Mouse (Mus musculus): ENCODE data around the gene Ptpn6.

Ptpn6 gene

DNA sequence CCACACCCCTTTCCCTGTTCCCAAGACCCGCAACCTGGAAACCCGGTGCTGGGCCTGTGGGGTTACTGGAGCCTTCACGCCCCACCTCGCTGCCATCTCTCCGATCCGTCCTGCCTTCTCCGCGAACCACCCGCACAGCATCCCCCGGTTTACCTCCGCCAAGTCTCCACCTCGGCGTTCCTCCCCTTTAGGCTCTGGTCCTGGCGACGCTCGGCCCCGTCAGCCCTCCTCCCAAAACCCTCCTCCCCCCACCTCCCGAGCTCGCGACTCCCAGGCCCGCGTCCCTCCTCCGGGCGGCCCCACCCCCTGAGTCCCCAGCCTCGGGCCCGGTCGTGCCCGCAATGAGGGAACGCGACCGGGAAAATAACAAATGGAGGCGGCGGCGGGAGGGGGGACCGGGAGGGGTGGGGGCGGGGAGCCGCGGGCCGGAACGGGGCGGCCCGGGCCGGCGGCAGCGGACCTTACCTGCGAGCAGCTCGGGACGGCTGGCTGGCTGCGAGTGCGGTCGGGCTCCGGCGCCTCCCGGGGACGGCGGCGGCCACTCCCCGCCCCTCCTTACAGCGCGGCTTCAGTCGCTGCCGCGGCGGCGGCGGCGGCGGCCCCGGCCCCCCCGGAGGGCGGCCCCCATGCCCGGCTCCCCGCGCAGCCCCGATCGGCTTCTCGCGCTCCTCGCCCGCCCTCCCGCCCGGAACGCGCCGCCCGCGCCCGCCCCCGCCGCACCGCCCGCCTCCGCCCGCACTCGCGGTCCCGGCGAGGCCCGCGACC, 17.5 kb upstream of the Ptpn6 start, which contains the start of the genes Gm45234 and Atn1:
TSS of gene Gm45234 (minus strand) at position 191 of the 765 bp plus-strand sequence.
TSS of gene Atn1 (minus strand) at position 694 of the 765 bp plus-strand sequence.
- 1% methylated on average over 77 of the region's 100 CpGs for WGBS

DNA sequence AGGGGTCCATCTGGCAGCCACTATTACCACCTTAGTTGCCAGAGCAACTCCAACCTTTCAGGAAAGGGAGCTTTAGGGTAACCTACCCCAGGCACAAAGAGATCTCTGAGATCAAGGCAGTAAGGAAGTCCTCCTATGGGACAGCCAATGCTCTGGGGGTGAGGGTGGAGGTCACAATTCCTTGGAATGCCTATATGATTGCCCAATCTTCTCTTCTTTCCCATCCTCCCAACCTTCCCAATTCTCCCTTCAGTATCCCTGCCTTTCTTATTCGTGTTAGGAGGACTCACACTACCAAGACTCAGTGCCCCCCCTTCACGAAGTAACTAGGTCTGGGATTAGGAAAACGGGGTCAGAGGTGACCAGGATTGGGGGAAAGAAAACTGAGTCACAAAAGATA, 16.8 kb upstream of the Ptpn6 start:
- WGBS = 10% methylated on average over 3 of the region's 3 CpGs

GRCm38 (mm10) chr6:124753861-124754260, 15.3 kb upstream of the Ptpn6 start:
- 82% methylated on average over 2 of the region's 2 CpGs for whole genome bisulfite sequencing

DNA sequence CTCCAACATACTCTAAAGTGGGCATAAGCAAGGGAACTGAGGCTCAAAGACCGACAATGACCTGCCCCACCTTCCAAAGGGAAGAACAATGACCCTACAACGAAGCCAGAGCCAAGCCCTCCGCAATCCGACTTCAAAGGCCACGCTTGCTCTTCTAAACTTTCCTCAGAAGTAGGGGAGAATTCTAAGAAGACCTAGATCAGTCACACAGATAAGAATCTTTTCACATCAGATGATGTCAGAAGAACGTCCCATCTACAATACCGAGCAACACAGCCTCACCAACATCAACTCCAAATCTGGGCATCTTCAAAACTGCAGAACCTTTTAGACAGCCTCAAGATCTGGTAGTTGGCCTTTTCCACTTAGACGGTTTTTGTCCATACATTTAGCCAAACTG, 11.9 kb upstream of the Ptpn6 start:
- 69% methylated on average over 8 of the region's 8 CpGs for WGBS

GRCm38 (mm10) chr6:124746654-124747632, 8.4 kb upstream of the Ptpn6 start:
- 72% methylated on average over 7 of the region's 7 CpGs for WGBS

DNA sequence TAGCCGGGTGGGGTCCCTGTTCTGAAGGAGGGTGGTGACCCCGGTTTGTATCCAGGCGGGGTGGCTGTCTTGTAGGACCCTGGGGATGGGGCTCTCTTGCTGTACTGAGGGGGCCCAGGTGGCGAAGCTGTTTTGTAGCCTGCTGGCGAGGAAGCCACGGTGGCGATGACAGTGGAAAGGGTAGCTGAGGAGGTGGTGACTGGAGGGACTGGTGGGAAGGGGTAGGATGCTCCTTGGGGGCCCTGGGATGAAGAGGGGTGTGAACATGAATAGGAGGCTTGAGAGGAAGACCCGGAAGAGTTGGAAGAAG, 7.7 kb upstream of the Ptpn6 start:
- WGBS = 12% methylated on average over 8 of the region's 8 CpGs

- 2% methylated on average over 82 of the region's 85 CpGs for WGBS
These were observed 7.2 kb upstream of the Ptpn6 start for GRCm38 (mm10) chr6:124745490-124746295.

DNA sequence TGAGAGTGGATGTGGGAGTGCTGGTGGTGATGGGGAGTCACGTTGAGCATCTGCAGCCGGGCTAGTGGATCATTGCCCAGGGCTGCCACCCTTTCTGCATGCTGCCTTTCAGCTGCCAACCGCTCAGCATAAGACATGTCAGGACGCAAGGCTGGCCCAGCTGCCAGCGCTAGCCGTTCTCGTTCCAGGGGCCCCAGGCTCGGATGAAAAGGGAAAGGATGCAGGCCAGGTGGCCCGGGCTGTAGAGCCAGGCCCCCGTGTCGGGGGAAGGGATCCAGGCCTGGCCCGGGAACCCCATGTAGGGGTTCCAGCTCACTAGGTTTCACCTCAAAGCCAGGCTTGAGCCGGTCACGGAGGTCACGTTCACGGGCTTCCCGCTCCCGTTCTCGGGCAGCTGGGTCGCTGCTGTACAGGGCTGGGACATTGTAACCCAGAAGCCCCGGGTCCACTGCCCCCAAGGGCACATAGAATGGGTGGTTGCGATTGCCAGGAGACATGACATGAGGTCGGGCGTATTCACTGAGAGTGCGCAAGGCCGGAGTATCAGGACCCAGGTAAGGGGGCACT, 6.3 kb upstream of the Ptpn6 start:
- WGBS = 57% methylated on average over 26 of the region's 26 CpGs

GRCm38 (mm10) chr6:124743647-124744046, 5.1 kb upstream of the Ptpn6 start:
- 89% methylated on average over 8 of the region's 8 CpGs for WGBS

GRCm38 (mm10) chr6:124742839-124743514, 4.5 kb upstream of the Ptpn6 start:
- WGBS = 89% methylated on average over 15 of the region's 15 CpGs

GRCm38 (mm10) chr6:124741842-124742241, 3.3 kb upstream of the Ptpn6 start:
- 68% methylated on average over 3 of the region's 3 CpGs for WGBS

GRCm38 (mm10) chr6:124740888-124741761, 2.6 kb upstream of the Ptpn6 start, which contains the start of gene Grcc10:
TSS of gene Grcc10 (minus strand) at chr6:124741374.
- WGBS = under 1% methylated on average over 41 of the region's 41 CpGs

DNA sequence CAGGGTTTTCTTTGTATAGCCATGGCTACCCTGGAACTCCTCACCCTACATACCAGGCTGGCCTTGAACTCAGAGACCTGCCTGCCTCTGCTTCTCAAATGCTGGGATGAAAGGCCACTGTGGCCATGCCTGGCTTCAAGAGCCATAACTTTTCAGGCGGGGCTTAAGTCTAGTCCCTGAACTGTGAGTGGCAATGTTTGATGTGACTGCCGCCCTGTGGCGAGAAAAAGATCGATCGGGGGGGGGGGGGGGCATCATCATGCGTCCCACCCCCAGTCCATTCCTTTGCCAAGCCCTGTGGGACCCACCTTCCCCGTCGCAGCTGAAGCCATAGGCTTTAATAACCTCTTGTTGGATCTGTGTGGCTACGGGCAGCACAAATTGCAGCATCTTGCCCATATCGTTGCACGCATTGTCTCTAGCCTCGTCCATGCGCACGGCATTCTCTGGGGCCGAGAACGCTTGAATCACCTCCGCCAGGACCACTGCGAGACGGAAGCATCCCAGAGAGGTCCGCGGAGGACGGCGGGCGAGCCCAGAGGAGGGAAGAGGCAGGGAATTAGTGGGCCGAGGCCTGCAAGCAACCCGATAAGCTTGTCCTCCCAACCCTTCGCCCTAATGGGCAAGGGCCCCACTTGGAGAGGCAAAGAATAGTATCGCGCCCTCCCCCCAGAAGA, 1.8 kb upstream of the Ptpn6 start:
- under 1% methylated on average over 29 of the region's 29 CpGs for WGBS

DNA sequence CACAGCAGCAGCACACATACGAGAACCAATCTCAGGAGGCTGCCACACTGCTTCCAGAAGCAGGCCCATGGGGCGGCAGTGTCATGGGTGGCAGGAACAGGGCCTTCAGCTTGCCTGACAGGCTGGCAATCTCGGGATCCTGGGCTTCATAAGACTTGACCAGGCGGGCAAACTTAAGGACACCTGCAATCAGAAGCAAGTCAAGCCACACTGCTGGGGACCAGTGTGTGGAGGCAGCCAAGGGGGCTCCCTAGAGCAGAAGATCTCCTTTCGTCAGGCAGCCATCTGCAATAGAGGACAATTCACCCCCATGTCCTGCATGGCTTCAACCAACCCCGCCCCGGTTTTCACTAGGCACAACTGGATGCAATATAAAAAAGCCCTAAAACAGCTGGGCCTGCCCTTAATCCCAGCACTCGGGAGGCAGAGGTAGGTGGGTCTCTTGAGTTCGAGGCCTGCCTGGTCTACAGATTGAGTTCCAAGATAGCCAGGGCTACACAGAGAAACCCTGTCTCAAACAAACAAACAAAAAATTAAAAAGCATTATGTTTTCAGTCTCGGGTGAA, 800 bp upstream of the Ptpn6 start:
- 74% methylated on average over 10 of the region's 10 CpGs for WGBS

DNA sequence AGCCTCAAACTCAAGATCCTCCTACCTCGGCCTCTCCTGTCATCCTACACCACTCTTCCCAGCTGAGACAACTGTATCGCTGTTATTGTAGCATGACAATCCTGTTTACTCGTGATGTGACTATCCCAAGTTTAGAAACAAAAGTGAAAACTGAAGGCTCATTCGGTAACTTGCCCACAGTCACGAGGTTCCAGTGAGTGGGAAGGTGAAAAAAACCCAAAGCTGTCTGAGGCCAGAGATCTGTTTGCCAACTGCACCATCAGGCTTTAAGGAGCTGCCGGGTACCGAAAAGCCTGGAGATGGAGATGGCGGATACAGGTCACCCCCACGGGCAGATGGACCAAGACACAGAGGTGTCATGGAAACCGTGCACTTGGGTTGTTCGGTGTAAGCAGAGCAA, 1.5 kb downstream of the Ptpn6 start:
- 67% methylated on average over 11 of the region's 11 CpGs for WGBS

GRCm38 (mm10) chr6:124734417-124734816, 4.1 kb downstream of the Ptpn6 start:
- 94% methylated on average over 3 of the region's 3 CpGs for WGBS

- 76% methylated on average over 19 of the region's 19 CpGs for WGBS
These were observed 5.8 kb downstream of the Ptpn6 start for GRCm38 (mm10) chr6:124732476-124733370.

DNA sequence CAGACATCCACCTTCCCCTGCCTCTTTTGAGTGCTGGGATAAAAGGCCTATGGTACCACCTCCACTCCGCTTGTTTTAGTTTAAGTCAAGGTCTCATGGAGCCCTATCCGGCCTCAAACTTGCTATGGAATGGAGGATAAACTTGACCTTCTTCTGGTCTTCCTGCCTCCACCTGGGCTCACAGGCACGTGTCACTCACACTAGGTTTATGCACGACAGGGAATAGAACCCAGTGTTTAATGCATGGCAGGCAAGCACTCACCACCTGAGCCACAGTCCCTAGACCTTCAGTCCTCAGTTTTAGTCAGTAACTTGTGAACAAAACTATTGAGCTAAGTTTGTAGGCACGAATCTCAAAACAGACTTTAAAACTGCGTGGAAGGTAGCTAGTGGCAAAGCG, 7.5 kb downstream of the Ptpn6 start:
- 90% methylated on average over 7 of the region's 7 CpGs for WGBS
